Mouse (Mus musculus) kidney, postnatal 14 days (tissue): ENCODE data around the gene Gm5726.
"Not testable (repeated sequence)": the region's sequence is repeated elsewhere in the genome, so short reads cannot be mapped to it uniquely, and the experiment has no call there.

Experiments
- DNase-seq: peaks from one replicate; pipeline ENCODE4 v3.0.0; 2022; ENCODE audit warnings: mixed read lengths

Gm5726 gene

DNA sequence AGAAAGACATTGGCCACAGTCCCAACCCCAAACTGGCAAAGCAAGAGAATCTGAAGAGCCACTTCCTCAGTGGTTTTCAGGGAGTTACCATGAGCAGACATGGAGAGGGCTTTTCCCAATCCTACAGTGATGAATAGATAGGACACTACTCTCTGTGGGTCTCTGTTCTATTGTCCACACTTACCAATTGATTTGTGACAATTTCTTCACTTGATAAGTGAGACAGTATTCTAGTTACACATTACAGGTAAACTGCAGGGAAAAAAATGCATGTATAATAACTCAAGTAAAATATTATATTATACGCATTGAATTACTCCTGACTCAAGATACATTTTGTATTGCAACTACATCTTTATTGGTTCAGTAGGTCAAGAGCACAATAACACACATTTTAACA is at the start of gene Gm5726:
TSS of gene Gm5726 (minus strand) at position 101 of the 400 bp plus-strand sequence.
- DNase-seq = not testable (repeated sequence)

DNA sequence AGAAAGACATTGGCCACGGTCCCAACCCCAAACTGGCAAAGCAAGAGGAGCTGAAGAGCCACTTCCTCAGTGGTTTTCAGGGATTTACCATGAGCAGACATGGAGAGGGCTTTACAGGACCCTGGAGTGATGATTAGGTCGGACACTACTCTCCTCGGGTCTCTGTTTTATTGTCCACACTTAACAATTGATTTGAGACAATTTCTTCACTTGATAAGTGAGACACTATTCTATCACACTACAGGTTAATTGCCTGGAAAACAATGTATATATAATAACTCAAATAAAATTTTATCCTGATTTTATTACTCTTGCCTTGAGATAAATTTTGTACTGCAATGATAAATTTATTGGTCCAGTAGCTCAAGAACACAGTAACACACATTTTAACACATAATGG is 30.6 kb upstream of the Gm5726 start, which contains the start of gene Gm4141:
TSS of gene Gm4141 (minus strand) at position 101 of the 400 bp plus-strand sequence.
- not testable (repeated sequence) for DNase-seq

DNA sequence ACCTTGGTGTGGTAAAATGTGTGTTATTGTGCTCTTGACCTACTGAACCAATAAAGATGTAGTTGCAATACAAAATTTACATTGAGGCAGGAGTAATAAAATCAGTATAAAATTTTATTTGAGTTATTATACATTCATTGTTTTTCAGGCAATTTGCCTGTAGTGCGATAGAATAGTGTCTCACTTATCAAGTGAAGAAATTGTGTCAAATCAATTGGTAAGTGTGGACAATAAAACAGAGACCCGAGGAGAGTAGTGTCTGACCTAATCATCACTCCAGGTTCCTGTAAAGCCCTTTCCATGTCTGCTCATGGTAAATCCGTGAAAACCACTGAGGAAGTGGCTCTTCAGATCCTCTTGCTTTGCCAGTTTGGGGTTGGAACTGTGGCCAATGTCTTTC is 12.0 kb downstream of the Gm5726 start, which contains the start of gene Vmn1r104:
TSS of gene Vmn1r104 (plus strand) at position 301 of the 400 bp plus-strand sequence.
- DNase-seq = not testable (repeated sequence)

DNA sequence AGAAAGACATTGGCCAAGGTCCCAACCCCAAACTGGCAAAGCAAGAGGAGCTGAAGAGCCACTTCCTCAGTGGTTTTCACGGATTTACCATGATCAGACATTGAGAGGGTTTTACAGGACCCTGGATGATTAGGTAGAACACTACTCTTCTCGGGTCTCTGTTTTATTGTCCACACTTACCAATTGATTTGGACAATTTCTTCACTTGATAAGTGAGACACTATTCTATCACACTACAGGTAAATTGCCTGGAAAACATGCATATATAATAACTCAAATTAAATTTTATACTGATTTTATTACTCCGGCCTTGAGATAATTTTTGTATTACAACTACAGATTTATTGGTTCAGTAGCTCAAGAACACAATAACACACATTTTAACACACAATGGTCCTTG is 35.1 kb downstream of the Gm5726 start, which contains the start of gene Vmn1r103:
TSS of gene Vmn1r103 (minus strand) at position 101 of the 400 bp plus-strand sequence.
- not testable (repeated sequence) for DNase-seq
